Mouse (Mus musculus) forelimb bud, embryonic 11.5 days (tissue): Measurements from ENCODE around the gene Rwdd3.

Experiments used
- DNase-seq: peaks from one replicate; pipeline ENCODE4 v3.0.0-alpha.2; 2012; ENCODE audit warnings: low read depth, low spot score

Rwdd3 gene

GRCm38 (mm10) chr3:121160424-121160823 is 11.1 kb downstream of the Rwdd3 start:
- no peak for DNase-seq

DNA sequence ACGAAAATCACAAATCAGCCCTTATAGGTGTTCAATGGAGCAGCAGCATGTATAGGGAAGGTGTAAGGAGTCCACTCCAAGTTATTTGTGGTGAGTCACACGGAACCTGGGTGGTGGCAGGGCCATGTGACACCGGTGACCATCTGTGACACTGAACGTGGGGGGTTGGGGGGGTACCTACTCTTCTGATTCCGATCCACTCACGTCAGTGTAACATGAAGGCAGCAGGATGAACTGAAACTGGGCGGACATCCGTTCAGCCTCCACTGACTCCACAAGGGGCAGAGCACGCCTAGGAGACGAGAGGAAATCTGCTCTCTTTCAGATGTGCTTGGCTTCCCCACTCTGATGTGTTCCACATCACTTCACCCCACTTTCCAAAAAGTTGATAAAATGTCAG is 11.9 kb downstream of the Rwdd3 start:
- DNase-seq = no peak

DNA sequence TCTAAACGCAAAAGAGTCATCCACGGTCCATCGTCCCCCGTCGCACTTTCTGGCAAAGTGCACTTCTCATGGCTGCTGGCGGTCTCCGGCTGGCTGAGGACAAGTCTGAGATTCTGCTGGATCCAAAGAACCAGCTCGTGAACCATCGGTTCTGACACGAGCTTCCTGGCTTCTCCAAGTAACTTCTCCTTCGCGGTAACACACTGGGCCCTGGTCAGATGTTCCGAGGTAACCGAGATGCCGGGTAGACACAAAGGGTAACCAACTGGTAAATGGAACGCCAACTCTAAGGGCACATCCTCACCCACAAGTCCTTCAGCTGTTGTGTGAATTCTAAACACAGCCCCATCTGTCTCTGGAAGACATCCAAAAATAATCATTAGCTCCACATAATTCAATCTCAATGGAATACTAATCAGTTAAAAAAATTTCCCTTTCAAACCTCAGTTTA is 12.6 kb downstream of the Rwdd3 start:
- DNase-seq = no peak

DNA sequence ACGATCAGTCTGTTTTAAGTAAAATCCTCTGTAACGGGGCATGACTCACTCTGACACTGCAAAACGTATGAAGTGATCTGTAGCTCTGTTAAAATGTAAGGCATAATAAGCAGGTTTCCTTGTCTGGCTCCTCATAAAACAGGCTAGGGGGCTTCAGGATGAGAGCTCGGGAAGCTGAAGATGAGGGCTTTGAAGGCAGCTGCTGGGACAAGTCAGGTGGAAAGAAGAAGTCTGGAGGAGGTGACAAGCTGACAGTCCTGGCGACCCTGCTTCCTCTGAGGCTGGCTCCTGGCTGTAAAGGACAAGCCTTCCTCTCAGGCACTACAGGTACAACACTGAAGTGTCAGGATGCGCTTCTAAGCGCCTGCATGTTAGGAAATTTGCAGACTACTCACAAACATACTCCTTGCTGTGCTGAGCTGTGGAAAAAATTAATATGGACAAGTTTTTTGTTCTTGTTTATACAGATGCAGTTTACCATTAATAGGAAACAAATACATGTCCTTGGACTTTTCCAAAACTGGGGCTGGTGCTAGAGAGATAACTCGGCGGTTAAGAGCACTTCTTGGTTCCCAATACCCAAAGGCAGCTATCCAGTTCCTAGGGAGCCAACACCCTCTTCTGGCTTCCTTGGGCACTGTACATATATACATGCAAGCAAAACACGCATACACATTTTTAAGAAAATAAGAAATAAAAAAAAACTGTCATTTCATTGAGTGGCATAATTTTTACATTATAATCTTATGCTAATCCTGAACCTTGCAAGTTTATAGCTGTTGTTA is 13.8 kb downstream of the Rwdd3 start:
- DNase-seq = no peak

DNA sequence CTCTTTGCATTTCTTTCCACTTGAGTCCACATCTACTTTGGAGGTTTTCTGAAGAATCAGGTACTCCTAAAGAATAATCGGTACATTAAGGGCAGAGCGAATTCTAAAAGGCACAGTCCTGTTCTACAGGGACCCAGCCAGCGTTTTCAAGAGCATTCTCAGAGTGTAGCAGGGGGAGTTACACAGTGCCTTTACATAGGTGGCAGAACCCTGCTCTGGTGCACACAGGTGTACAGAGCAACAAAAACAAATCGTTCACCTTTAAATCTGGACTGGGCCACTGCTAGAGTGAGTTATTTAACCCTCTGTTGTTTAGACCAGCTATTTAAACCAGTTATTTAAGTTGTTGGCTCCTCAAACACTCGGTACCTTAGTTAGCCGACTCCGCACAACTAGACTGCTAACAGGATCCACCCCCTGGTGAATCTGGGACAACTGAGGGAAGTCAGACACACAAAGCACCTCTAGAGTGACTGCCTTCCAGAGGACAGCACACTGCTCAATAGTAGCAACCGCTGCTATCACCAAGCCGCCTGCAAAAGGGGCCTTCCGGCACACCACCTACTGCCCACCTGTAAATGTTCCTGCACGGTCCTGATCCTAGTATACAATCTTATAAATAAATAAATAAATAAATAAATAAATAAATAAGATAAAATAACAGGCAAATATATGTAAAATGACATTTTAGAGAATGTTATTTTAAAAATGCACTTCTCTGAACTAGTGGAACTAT is 14.9 kb downstream of the Rwdd3 start:
- DNase-seq = no peak

GRCm38 (mm10) chr3:121156043-121156442 is 15.5 kb downstream of the Rwdd3 start:
- DNase-seq = no peak

- no peak for DNase-seq
Measured at GRCm38 (mm10) chr3:121133937-121134336, 37.6 kb downstream of the Rwdd3 start.

DNA sequence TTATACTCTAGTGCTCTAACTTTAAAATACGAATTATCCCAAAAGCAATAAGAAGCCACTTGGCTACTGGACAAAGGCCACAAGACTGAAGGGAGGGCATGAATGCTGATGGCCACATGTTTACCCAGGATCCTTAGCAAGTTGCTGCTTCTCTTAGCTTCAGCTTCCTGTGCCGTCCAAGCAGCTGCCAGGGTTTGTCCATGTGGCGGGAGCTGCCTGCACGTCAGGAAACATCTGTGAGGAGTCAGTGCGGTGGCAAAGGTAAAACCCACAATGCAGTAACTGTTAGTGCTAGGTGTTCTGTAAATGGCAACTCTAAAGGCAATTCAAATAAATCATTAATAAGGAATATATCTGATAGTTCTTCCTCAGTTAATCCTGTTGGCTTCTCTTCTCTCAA is 38.5 kb downstream of the Rwdd3 start:
- no peak for DNase-seq

GRCm38 (mm10) chr3:121127171-121127570 is 44.3 kb downstream of the Rwdd3 start:
- DNase-seq = no peak

DNA sequence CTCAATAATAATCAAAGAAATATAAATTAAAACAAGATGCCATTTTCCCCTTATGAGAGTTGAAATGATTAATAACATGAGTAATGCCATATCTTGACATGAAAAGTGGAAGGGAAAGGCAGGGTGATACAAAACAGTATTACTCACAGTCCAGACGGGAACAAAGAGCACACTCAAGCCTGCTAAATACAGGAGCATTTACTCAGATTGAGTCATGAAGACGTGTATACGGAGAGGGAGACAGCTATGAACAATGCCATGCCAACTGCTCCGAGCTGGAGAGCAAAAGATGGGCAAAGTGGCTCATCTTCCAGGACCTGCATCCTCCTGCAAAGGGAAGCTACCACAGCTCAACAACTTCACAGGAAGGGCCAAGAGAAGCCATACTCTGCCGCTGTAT is 45.0 kb downstream of the Rwdd3 start:
- DNase-seq = no peak

DNA sequence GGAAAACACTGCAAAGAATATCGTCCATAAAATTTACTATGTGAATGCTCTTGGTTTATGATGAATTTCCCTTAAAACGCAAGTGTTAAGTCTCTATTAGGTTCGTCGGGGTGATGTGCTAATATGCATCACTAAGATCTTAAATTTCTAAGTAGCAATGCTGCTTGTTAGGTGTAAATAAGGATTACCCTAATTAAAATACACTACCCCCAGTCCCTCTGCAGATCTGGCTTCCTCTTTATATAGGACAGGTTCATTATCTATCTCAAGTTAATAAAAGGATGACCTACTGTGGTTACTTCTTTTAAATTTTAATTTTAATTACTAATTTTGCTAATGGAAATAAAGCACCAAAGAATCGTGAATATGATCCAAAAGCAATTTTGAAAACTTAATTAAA is 50.4 kb downstream of the Rwdd3 start:
- no peak for DNase-seq

- no peak for DNase-seq
Measured at GRCm38 (mm10) chr3:121116590-121116989, 54.9 kb downstream of the Rwdd3 start.

GRCm38 (mm10) chr3:121116067-121116466 is 55.4 kb downstream of the Rwdd3 start:
- no peak for DNase-seq

DNA sequence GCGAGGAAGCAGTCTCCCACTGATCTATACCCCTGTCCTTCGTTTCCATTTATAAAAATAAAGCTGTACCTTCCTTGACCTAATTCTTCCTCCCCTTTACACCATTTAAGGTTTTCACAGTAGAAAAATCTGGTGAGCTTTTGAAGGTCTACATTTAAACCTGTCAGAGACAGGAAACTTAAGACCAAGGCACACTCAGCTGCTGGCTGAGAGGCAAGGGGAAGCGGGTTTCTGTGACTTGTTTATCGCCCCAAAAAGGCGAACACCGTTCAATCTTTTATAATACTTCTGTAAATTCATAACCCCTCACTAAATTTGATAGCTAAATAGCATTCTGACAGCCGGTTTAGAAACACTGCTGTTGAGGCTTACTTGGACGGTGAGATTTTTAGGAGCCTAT is 60.4 kb downstream of the Rwdd3 start:
- DNase-seq = no peak

GRCm38 (mm10) chr3:121110430-121110829 is 61.1 kb downstream of the Rwdd3 start:
- no peak for DNase-seq

GRCm38 (mm10) chr3:121107481-121107880 is 64.0 kb downstream of the Rwdd3 start:
- DNase-seq = no peak

DNA sequence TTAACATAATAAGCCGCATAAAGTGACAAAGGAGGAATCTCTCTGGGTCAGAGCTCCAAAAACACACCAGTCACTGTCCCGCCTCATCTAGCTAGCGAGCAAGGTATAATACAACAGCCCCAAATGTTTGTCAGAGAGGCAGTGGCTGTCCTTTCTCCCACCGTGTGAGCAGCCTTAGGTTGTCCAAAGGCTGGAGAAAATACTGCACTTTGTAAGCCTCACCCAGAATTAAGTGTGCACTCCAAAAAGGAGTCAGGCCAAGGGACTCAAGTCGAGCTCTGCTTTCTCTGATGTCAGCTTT is 66.1 kb downstream of the Rwdd3 start:
- no peak for DNase-seq
